Mouse (Mus musculus): ENCODE measurements around the gene Borcs7. TPM values are rescaled to one million over a fixed set of nuclear protein-coding genes. Genes with fewer than 3 reads are reported as not detected.

The Borcs7 gene
- polyA plus RNA-seq, 1 experiment, result 0.10 TPM

DNA sequence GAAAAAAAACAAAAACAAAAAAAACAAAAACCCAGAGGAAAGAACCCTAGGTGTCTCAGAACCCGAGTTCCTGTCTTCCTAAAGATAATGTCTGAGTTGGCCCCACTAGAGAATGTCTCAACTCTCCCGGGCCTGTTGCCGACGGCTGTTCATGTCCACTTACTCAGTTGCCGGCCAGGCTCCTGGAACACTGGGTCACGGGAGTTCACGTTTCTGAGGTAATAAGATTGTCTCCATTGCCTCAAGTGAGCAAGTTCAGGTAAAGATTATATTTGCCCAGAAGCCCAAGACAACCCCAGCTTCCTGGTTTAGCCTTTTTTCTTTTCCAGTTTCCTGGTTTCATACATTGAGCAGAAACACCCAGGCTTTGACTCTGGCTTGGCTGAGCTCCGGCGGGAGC lies 30.9 kb upstream of the Borcs7 start:
- Histone ChIP-seq H3K36me3 (ENCODE audit: control insufficient read depth) (peaks cover 35% of the 10 kb centered on the region), H3K4me3 (replicated peaks) (no peak overlapping the region), H3K27me3 (ENCODE audit: control insufficient read depth) (no peaks in the 10 kb centered on the region), H3K9me3 (ENCODE audit: control insufficient read depth, low read length) (no peaks in the 10 kb centered on the region), H3K4me1 (ENCODE audit: control insufficient read depth) (no peaks in the 10 kb centered on the region)
- TF ChIP-seq TAL1 (IDR thresholded peaks at IDR 0.05; ENCODE audit: low read length), result no peak
- TF ChIP-seq GATA1 (IDR thresholded peaks at IDR 0.05; ENCODE audit: low read length), result no peak

DNA sequence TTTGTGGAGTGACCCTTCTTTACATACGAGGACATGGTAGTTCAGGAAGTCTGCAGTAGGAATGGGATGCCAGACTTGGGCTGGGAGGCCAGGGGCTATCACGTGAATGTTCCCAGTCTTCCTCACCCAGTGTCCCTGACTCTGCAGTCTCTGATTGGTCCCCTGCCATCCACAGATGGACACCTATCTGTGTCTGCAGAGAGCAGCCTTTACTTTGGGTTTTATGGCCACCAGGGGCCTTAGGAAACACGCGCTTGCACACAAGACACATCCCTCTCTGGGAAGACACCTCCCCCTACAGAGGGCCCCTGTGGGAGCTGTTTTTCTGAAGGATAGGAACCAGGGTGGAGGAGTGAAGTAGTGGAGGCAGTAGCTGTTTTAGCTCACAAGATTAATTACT lies 28.2 kb upstream of the Borcs7 start:
- Histone ChIP-seq H3K9me3 (ENCODE audit: control insufficient read depth, low read length) (no peaks in the 10 kb centered on the region), H3K4me3 (replicated peaks) (no peak overlapping the region), H3K36me3 (ENCODE audit: control insufficient read depth) (peaks cover 8% of the 10 kb centered on the region), H3K27me3 (ENCODE audit: control insufficient read depth) (no peaks in the 10 kb centered on the region; the same call in 1 of the 2 replicates), H3K4me1 (ENCODE audit: control insufficient read depth) (no peaks in the 10 kb centered on the region)
- TF ChIP-seq TAL1 (IDR thresholded peaks at IDR 0.05; ENCODE audit: low read length) (no peak), GATA1 (IDR thresholded peaks at IDR 0.05; ENCODE audit: low read length) (no peak)

DNA sequence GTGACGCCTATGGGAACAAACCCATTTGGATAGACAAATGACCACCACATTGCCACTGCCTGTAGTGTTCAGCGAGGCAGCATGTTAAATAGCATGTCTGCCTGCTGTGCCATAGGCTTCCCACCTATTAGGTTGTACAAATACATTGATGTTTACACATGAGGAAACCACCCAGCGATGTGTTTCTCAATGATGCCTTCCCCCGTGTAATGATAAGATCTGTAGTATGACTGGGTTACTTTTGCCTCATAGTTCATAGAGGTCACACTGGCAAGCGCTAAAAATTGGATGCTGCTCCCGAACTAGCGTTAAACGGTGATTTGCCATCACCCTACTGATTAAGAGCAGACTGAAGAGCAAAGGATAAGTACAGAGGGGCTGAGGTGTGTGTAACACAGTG lies 27.5 kb upstream of the Borcs7 start:
- no peaks in the 10 kb centered on the region; the same call in 1 of the 2 replicates for H3K27me3 ChIP-seq (ENCODE audit: control insufficient read depth)
- TF ChIP-seq GATA1 (IDR thresholded peaks at IDR 0.05; ENCODE audit: low read length) (no peak), TAL1 (IDR thresholded peaks at IDR 0.05; ENCODE audit: low read length) (no peak)
- H3K4me3 ChIP-seq (replicated peaks), result no peak overlapping the region
- H3K4me1 ChIP-seq (ENCODE audit: control insufficient read depth), result no peaks in the 10 kb centered on the region
- peaks cover 1% of the 10 kb centered on the region for H3K36me3 ChIP-seq (ENCODE audit: control insufficient read depth)
- no peaks in the 10 kb centered on the region for H3K9me3 ChIP-seq (ENCODE audit: control insufficient read depth, low read length)

DNA sequence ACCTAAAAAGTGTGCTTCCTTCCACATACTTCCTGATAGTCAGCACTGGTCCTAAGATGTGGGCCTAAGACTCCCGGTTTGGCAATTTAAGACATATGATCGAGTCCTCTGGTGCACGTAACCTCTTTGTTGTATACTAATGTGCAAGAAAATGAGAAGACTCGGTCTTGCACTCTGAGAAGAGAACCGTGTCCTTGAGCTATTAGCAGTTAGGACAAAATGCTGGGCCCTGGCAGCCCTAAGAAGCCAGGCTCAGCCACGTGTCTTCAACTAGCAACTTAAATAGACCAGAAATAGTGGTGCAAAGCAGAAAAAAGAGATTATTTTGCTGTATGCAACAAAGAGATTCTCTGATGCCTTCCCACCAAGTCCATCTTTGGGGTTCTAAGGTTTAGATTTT lies 26.9 kb upstream of the Borcs7 start:
- no peaks in the 10 kb centered on the region for H3K4me1 ChIP-seq (ENCODE audit: control insufficient read depth)
- H3K27me3 ChIP-seq (ENCODE audit: control insufficient read depth), result peaks cover under 1% of the 10 kb centered on the region; the same call in 1 of the 2 replicates
- H3K4me3 ChIP-seq (replicated peaks), result no peak overlapping the region
- no peaks in the 10 kb centered on the region for H3K9me3 ChIP-seq (ENCODE audit: control insufficient read depth, low read length)
- no peaks in the 10 kb centered on the region for H3K36me3 ChIP-seq (ENCODE audit: control insufficient read depth)
- TF ChIP-seq TAL1 (IDR thresholded peaks at IDR 0.05; ENCODE audit: low read length) (no peak), GATA1 (IDR thresholded peaks at IDR 0.05; ENCODE audit: low read length) (no peak)

DNA sequence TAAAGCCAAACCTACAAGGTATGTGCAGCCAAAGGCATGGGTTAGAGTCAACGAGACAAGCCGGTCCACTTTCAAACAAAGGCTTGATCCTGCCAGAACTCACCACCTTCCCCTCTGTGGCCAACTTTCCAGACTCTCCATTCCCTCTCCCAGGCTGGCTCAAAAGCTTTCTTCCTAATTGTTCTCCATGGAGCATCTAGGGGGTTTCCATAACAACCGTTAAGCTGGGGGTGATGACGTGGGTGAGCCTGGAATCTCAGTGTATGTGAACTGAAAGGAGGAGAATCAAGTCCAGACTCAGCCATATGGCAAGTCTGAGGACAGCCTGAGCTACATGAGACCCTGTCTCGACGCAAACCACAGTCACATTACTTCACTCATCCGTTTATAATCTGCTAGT lies 24.2 kb upstream of the Borcs7 start:
- no peaks in the 10 kb centered on the region for H3K4me1 ChIP-seq (ENCODE audit: control insufficient read depth)
- H3K36me3 ChIP-seq (ENCODE audit: control insufficient read depth), result no peaks in the 10 kb centered on the region
- H3K27me3 ChIP-seq (ENCODE audit: control insufficient read depth), result peaks cover 6% of the 10 kb centered on the region
- H3K4me3 ChIP-seq (replicated peaks), result no peak overlapping the region
- TF ChIP-seq TAL1 (IDR thresholded peaks at IDR 0.05; ENCODE audit: low read length), result no peak
- TF ChIP-seq GATA1 (IDR thresholded peaks at IDR 0.05; ENCODE audit: low read length), result no peak
- H3K9me3 ChIP-seq (ENCODE audit: control insufficient read depth, low read length), result no peaks in the 10 kb centered on the region

DNA sequence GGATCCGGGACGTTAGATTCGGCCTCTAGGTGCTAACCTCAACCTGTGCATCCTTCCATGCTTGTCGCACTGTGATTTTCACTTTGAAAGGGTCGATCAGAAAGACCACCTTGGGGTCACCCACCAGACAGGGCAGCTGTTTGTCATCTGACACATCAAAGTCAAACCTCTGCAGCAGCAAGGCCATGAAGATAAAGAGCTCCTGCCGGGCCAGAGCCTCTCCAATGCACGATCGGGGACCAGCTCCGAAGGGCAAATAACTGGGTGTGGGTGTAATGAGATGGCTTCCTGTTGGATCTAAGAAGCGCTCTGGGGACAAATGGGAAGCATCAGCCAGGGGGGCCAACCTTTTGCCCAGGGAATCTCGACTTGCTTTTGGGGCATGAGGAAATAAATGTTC lies 22.4 kb upstream of the Borcs7 start:
- H3K27me3 ChIP-seq (ENCODE audit: control insufficient read depth), result peaks cover 19% of the 10 kb centered on the region
- H3K36me3 ChIP-seq (ENCODE audit: control insufficient read depth), result no peaks in the 10 kb centered on the region
- H3K4me1 ChIP-seq (ENCODE audit: control insufficient read depth), result no peaks in the 10 kb centered on the region
- no peak overlapping the region for H3K4me3 ChIP-seq (replicated peaks)
- no peaks in the 10 kb centered on the region for H3K9me3 ChIP-seq (ENCODE audit: control insufficient read depth, low read length)
- TF ChIP-seq TAL1 (IDR thresholded peaks at IDR 0.05; ENCODE audit: low read length) (no peak), GATA1 (IDR thresholded peaks at IDR 0.05; ENCODE audit: low read length) (no peak)

DNA sequence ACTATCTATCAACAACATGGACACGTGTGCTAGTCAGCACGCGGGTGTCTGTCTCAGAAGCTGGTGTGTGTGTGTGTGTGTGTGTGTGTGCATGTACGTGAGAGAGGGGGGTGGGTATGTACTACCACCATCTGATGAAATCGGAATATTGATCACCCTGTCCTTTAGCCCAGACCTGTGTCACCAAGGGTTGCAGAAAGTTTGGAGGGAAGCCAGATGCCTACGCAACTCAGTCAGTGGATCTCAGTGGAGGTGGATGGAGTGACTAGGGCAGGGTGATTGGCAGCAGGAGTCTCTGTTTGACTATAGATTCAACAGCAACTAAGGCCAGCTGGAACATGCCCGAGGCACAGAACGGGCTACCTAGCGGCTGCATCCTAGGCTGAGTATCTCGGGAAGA lies 21.4 kb upstream of the Borcs7 start:
- H3K27me3 ChIP-seq (ENCODE audit: control insufficient read depth), result peaks cover 19% of the 10 kb centered on the region
- H3K9me3 ChIP-seq (ENCODE audit: control insufficient read depth, low read length), result no peaks in the 10 kb centered on the region
- TF ChIP-seq TAL1 (IDR thresholded peaks at IDR 0.05; ENCODE audit: low read length) (no peak), GATA1 (IDR thresholded peaks at IDR 0.05; ENCODE audit: low read length) (no peak)
- H3K4me3 ChIP-seq (replicated peaks), result no peak overlapping the region
- H3K4me1 ChIP-seq (ENCODE audit: control insufficient read depth), result no peaks in the 10 kb centered on the region; the same call in 1 of the 2 replicates
- H3K36me3 ChIP-seq (ENCODE audit: control insufficient read depth), result no peaks in the 10 kb centered on the region

DNA sequence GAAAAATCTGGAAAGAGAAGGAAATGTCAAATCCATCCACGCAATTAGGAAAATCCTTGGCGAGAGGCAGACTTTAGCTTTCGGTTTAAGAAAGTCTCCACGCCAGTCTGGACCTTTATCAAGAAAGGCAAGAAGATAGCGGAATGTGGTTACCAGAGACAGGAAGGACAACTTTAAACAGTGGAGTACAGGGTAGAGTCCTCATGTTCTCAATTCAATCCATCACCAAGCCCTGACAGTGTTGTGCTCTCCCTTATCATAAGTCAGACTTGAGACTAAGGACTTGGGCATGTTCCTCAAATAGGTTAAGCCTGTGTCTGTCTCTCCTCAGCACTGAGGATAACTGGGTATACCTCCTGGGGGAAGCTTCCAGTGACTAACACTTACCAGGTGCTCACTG lies 19.9 kb upstream of the Borcs7 start:
- Histone ChIP-seq H3K27me3 (ENCODE audit: control insufficient read depth) (peaks cover 19% of the 10 kb centered on the region), H3K4me3 (replicated peaks) (no peak overlapping the region), H3K9me3 (ENCODE audit: control insufficient read depth, low read length) (no peaks in the 10 kb centered on the region), H3K4me1 (ENCODE audit: control insufficient read depth) (no peaks in the 10 kb centered on the region; the same call in 1 of the 2 replicates), H3K36me3 (ENCODE audit: control insufficient read depth) (no peaks in the 10 kb centered on the region)
- TF ChIP-seq TAL1 (IDR thresholded peaks at IDR 0.05; ENCODE audit: low read length) (no peak), GATA1 (IDR thresholded peaks at IDR 0.05; ENCODE audit: low read length) (no peak)

DNA sequence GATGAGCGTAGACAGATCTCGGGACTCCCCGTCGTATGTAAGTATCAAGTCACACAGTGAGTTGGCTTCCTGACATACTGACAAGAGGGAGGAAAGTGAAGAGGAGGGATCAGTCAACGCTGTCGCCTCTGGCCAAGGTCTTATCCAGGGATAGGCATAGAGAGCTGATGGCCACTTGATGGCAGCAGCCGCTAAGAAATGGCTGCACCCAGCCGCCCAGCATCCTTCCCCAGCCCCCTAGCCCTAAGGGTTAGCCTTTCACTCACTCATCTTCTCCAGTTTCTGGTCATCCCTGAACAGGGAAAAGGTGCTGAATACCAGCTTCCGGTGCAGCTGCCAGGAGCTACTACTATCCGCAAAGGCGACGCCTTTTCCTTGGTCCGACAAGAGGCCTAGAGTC lies 19.0 kb upstream of the Borcs7 start:
- no peak for TF ChIP-seq GATA1 (IDR thresholded peaks at IDR 0.05; ENCODE audit: low read length)
- TF ChIP-seq TAL1 (IDR thresholded peaks at IDR 0.05; ENCODE audit: low read length), result no peak

DNA sequence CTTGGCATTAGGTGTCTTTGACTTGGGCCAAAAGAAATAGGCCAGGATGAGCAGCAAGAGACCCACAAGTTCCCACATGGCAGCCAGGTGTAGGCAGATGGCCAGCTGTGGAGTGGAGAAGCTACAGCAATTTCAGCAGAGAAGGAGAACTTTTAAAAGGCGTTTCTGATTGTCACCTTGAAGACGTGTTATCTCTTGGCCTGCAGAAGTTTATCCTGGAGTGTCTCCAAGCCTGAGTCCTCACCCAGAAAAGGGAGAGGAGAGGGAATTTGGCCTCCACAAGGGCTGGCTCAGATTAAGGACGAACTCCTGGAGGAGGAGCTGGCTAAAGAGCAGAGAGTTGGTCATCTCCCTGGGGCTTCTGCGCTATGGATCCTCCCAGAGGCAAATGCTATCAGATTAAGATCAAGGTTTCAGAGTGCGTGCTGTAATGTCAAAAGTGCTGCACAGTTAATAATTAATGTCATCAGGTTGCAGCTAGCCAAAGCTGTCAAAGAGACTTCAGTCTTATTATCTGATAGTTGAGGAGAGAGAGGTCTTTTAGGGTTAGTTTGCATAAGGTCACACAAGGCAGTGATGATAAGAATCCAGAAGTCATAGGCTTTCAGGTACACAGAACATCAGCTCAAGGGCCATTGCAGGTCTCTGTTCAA lies 16.8 kb upstream of the Borcs7 start, which contains the start of gene Cyp17a1:
Cyp17a1 (minus strand) TSS at position 407 of the 653 bp plus-strand sequence.
- no peak for TF ChIP-seq GATA1 (IDR thresholded peaks at IDR 0.05; ENCODE audit: low read length)
- no peak for TF ChIP-seq TAL1 (IDR thresholded peaks at IDR 0.05; ENCODE audit: low read length)
- H3K27me3 ChIP-seq (ENCODE audit: control insufficient read depth), result peaks cover 23% of the 10 kb centered on the region
- H3K9me3 ChIP-seq (ENCODE audit: control insufficient read depth, low read length), result no peaks in the 10 kb centered on the region
- H3K4me3 ChIP-seq (replicated peaks), result no peak within 1 kb of the TSS
- no peaks in the 10 kb centered on the region; the same call in 1 of the 2 replicates for H3K4me1 ChIP-seq (ENCODE audit: control insufficient read depth)
- H3K36me3 ChIP-seq (ENCODE audit: control insufficient read depth), result no peaks in the 10 kb centered on the region

More for the DNA sequence above, 19.0 kb upstream of the Borcs7 start:
- H3K27me3 ChIP-seq (ENCODE audit: control insufficient read depth), result peaks cover 22% of the 10 kb centered on the region
- no peak overlapping the region for H3K4me3 ChIP-seq (replicated peaks)
- H3K36me3 ChIP-seq (ENCODE audit: control insufficient read depth), result no peaks in the 10 kb centered on the region
- H3K4me1 ChIP-seq (ENCODE audit: control insufficient read depth), result no peaks in the 10 kb centered on the region; the same call in 1 of the 2 replicates
- no peaks in the 10 kb centered on the region for H3K9me3 ChIP-seq (ENCODE audit: control insufficient read depth, low read length)
